Mouse (Mus musculus): ENCODE data around the gene Thrb.

The Thrb gene

DNA sequence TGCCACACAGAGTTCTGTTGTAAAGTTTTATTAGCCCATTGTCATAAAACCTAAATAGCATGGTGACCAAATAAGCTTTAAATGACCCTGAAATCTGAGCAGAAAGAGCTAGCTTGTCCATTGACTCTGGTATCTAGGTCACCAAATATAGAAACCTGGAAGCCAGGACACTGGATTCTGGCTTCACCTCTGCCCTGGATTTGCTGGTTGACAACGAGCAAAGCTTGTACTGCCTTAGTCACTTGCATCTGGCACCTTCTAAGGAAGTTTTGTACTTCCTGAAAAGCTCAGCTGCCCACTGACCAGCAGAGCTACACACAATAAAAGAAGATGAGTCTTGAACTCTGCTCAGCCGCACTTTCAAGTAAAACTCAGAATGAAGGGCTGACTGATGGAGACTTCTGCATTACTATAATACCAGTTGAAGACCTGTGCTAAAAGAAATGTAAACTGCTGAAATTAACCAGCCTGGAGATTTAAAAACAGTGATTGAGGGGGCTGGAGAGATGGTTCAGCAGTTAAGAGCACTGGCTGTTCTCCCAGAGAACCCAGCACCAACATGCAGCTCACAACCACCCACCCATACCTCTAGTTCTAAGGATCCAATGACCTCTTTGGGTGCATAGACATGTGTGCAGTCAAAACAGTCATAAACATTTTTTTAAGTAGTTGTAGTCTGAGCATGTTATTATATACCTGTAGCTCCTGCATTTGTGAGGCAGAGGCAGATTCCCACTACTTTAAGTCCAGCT, 369.3 kb downstream of the Thrb start:
- DNase-seq (ENCODE audit: low spot score in 2 of 2): no peak

DNA sequence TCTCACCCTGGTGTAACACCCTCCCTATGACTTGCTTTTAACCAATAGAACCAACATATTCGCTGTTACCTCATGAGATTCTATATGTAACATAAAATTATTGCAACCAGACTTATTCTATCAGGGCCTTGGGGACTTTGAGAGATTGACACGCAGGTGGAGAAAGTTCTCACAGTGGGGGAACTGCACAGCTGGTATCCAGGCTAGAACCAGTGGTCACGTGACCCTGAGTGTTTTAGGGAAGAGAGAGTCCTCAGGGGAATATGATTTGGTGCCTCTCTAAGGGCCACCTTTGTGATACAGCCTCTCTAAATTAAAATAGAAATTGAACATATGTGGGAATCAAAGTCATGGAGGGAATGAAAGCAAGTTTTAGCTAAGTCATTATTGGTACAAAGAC, 371.9 kb downstream of the Thrb start:
- DNase-seq (ENCODE audit: low spot score in 2 of 2): no peak

DNA sequence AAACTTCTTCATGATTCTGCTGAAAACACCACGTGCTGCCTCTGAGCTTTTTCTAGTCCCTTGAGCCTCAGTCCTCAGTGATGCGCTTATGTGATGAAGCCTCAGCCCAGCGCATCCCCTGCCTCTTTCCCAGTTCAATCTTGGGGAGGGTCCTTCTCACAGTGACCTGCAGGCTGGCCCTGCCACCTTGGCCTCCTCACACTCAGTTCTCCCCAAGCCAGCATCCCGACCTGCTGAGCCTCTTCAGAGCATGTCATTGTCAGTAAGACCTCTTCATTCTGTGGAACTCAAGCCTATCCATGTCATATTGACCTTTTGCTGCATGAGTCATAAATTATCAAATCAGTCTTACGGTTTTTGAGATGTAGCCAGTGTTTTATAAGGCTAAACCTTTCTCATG, 376.5 kb downstream of the Thrb start:
- no peak for DNase-seq (ENCODE audit: low spot score in 2 of 2)

DNA sequence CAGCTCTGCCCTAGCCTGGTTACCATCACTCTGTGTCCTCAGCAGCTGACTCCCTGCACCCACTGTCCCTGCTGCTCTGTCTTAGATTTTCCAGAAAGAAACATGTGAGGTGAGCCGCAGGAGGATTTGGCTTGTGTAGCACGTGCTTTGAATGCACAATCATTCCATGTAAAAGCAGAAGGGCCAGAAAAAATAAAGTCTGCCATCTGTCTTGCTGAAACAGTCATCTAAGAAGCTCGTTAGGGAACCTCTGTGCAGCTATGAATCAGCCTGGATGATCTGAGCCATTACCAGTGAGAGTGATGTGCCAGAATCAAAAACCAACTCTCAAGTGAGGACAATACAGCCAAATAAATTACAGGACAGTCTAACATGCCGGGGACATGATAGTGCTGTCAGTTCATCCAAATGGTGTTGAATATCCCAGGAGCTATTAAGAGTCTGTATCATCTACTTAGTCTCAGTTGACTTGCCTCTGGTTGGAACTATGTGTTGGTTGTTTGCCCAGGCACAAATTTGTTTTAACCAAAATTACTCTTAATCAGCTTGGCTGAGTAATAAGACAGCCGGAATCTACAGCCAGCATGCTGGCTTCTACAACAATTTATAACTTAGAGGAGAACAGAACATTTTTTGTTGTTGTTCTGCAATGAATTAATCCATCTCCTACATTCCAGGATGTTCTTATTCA, 402.2 kb downstream of the Thrb start:
- DNase-seq (ENCODE audit: low spot score in 2 of 2): no peak

Data from urinary bladder, postnatal 36 days (tissue).